Mouse (Mus musculus): Measurements from ENCODE around the gene Mgat5. TPM values are rescaled to one million over a fixed set of nuclear protein-coding genes. Genes with fewer than 3 reads are reported as not detected.

Mgat5 gene
- total RNA-seq, 2 experiments from 2014 or later: 0.79 to 1.5 TPM

DNA sequence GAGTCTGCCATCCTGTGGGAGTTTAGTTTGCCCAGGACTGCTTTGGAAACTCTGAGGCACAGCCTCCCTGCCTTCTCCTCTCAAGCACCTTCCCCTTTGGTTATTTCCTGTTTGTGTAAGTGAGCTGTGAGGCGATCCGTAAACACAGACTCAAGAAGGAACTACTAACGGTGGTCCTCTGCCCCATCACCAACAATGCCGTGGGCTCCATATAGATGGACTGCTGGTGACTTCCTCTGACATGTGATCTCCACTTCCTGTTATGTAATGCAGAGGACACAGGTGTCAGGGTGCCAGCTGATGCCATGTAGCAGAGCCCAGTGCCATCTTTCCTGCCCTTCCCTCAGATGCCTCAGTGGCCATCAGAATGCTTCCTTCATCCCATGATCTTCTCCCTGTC, 265.4 kb downstream of the Mgat5 start:
- no peak overlapping the region for H3K4me3 ChIP-seq
- DNase-seq: no peak
- H3K27ac ChIP-seq: no peak overlapping the region
- intact Hi-C loops (cut with DNase I): no loop called here
- no peak for TF ChIP-seq CTCF (IDR thresholded peaks at IDR 0.05)

DNA sequence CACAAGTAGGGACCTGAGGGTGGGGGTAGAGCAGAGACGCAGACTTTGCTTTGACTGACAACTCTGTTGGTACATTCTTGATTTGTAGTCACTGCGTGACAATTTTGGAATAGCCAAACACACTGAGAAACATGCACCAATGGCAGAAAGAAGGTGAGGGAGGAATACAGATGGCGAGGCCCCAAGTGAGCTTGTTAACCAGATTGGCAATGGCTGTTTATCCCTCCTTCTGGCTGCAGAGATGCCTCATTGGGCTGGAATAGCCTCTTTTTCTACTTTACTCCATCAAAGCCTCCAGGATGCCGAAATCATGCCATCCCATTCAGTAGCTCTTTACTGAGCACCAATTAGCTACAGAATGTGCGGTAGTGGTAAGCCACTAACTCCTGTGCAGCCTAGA, 270.9 kb downstream of the Mgat5 start:
- H3K27ac ChIP-seq: no peak overlapping the region
- no peak for DNase-seq
- intact Hi-C loops (cut with DNase I): no loop called here
- no peak overlapping the region for H3K4me3 ChIP-seq
- no peak for TF ChIP-seq CTCF (IDR thresholded peaks at IDR 0.05)

DNA sequence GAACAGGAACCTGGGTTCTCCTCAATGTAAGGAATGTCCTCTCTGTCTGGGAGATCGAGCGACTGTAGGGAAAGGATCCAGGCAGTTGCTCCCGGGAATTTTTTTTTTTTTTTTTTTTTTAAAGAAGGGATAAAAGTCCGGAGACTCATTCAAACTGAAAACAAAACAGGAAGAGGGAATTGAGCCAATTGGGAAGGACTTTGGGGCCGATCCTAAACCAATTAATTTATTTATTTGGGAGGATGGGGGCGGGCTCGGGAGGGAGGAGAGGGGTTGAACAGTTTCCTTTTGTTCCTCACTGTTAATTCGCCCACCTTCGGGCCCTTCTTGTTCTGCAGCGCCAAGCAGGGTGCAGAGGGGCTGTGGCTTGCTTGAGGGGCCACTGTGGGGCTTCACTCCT, 278.1 kb downstream of the Mgat5 start:
- no peak for DNase-seq
- no peak overlapping the region for H3K4me3 ChIP-seq
- no peak for TF ChIP-seq CTCF (IDR thresholded peaks at IDR 0.05)
- no peak overlapping the region for H3K27ac ChIP-seq
- intact Hi-C loops (cut with DNase I): no loop called here

DNA sequence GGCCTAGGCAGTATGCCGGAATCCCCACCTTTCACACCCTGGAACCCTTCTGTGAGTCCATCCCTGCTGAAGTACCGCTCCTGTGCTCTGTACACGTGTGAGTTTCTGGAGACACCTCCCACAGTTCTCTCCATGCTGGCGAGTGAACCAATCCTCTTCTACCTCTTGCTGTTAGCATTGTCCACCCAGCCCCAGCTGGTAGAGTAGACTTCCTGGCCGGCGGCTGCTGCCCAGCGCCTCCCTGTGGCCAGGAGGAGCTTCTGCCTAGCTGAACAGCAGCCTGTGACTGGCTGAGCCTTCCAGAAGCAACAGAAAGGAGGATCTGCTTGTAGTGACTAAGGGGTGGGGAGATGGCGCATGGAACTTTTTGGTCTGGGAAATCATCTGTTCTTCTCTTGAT, 279.4 kb downstream of the Mgat5 start:
- H3K4me3 ChIP-seq: no peak overlapping the region
- intact Hi-C loops (cut with DNase I): no loop called here
- H3K27ac ChIP-seq: no peak overlapping the region
- peak; percentile 26; the same call in 1 of the 2 replicates for TF ChIP-seq CTCF (IDR thresholded peaks at IDR 0.05)
- DNase-seq: peak; percentile 24

DNA sequence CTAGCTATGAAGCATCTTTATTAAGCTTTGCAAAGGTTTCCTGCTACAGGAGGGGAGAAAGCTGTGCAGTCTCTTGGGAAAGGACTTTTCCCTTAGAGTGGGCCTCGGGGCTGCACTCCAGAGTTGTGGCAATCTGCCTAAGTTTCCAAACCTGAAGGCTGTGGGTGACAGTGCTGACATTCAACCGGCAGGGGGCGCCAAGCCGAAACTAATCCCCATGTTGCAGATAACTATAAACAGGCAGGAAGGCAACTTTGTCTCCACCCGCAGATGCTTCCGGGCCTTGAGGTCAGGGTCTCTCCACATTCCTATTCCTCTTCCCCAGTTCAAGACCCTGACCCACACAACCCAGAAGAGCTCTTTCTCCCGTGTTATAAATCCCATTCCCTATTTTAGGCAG, 280.0 kb downstream of the Mgat5 start:
- H3K4me3 ChIP-seq: no peak overlapping the region
- peak; percentile 45 for DNase-seq
- H3K27ac ChIP-seq: no peak overlapping the region
- TF ChIP-seq CTCF (IDR thresholded peaks at IDR 0.05): peak; percentile 61
- intact Hi-C loops (cut with DNase I): no loop called here

DNA sequence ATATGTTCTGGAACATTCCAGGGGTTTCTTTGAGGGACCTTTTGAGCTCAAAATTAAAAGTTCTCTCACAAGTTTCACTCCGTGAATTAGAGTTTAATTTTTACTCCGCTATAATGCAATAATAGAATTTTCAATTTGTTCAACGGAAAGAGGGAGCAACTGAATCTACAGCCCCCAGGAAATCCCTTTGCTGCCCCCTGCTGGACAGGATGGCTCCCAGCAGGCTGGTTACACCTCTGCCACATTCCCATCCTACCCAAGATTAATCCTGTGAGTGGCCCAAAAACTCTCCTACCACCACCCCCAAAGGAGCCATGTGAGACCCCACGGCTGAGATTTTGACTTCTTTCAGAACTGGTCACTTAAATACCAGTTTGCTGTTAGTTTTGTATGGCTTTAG, 282.3 kb downstream of the Mgat5 start:
- H3K4me3 ChIP-seq: no peak overlapping the region
- TF ChIP-seq CTCF (IDR thresholded peaks at IDR 0.05): peak; percentile 68
- peak; percentile 50 for DNase-seq
- H3K27ac ChIP-seq: no peak overlapping the region
- intact Hi-C loops (cut with DNase I): no loop called here

DNA sequence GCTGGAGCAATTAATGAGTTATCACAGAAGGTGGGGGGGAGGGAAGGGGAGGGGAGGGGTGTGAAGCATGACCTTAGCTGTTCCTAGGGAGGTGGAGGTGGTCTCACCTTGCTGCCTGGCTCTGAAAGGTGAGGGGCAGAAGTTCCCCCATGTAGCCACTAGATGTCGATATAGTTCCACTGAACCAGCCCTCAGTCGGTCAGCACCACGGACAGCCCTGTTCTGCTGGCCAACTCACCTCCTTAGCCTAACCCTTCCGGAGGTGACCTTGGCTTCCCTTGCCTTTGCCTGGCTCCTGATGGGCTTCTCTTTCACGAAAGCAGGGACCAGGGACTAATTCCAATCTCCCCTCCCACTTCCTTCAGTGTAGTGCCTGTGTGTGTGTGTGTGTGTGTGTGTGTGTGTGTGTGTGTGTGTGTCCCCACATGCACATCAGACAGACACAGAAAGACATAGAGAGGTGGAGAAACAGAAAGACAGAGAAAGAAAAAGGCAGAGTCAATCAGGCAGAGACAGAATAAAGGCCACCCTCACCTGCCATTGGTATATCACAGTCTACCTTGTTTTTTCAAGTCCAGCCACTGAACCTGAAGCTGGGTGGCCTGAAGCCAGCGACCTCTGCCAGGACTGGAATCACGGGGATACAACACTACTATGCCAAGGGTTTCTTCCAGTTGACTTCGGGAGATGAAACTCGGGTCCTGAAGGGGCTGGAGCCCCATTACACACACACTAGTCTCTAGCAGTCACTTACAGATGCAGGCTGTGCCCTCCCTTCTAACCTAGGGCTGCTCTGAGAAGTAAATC, 292.1 kb downstream of the Mgat5 start:
- DNase-seq: peak; percentile 58
- H3K4me3 ChIP-seq: no peak overlapping the region
- intact Hi-C loops (cut with DNase I): loop anchor here (5.0 kb wide), 1 partner anchor 180 kb away; the partner anchor contains the start of gene Tmem163
- no peak overlapping the region for H3K27ac ChIP-seq
- TF ChIP-seq CTCF (IDR thresholded peaks at IDR 0.05): peak; percentile 94

DNA sequence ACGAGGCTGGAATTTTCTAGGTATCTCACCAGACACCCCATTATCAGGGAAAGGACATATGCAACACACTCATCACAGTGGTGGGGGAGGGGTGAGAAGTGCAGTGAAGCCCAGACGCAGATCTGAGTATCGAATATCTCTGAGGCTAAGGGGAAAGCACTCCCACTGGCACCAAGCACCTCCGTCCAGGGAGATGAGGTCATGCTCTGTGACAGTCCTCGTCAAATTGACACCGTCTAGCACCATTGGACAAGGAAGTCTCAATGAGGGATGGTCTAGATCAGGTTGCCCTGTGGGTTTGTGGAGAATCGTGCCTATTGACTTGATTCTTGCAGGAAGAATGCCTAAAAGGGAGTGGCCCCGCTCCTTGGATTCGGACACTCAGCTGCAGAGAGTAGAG, 293.9 kb downstream of the Mgat5 start:
- Histone ChIP-seq H3K27ac (no peak overlapping the region), H3K4me3 (no peak overlapping the region)
- intact Hi-C loops (cut with DNase I): loop anchor here (5.0 kb wide), 1 partner anchor 179 kb away; the partner anchor contains the start of gene Tmem163

DNA sequence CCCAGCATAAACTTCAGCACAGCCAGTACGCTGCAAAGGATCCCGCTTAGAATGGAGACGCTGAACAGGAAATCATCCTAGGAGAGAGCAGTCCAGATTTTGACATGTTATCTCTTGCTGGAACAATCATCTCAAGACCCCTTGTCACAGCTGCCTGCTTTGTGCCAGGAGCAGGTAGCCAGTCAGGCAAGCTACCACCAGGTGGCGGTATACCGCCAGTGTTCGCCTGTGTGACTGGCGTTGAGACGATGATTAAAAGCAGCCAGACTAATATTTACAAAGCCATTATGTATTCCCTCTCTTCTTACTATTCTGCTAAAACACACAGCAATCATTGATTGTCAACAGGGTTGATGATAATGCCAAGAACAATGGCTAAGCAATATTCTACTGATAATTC, 295.4 kb downstream of the Mgat5 start:
- peak; percentile 94; the same call in 1 of the 2 replicates for TF ChIP-seq CTCF (IDR thresholded peaks at IDR 0.05)
- no peak overlapping the region for H3K4me3 ChIP-seq
- peak; percentile 67 for DNase-seq
- intact Hi-C loops (cut with DNase I): loop anchor here (5.0 kb wide), 1 partner anchor 267 kb away; no protein-coding TSS in a partner anchor
- no peak overlapping the region for H3K27ac ChIP-seq

More for the DNA sequence above, 293.9 kb downstream of the Mgat5 start:
- no peak for TF ChIP-seq CTCF (IDR thresholded peaks at IDR 0.05)
- no peak for DNase-seq

DNA sequence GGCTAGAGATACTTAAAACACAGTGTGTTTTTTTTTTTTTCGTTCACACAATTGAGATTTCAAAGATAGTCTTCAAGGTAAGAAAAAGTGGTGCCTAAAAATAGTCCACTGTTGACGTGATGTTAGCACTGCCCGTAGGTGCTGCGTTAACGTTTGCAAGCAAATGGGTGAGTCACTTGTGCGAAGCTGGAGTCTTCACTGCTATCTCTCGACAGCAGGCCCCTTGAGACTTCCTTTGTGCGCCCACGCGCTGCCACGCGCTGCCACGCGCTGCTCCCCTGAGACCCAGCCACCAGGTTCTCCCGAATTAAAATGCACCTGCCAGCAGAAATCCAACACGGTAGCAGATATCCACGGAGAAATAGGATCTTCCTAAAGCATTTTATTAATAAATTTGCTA, 295.9 kb downstream of the Mgat5 start:
- TF ChIP-seq CTCF (IDR thresholded peaks at IDR 0.05): no peak
- DNase-seq: no peak
- H3K27ac ChIP-seq: no peak overlapping the region
- no peak overlapping the region for H3K4me3 ChIP-seq
- intact Hi-C loops (cut with DNase I): loop anchor here (5.0 kb wide), 1 partner anchor 267 kb away; no protein-coding TSS in a partner anchor

DNA sequence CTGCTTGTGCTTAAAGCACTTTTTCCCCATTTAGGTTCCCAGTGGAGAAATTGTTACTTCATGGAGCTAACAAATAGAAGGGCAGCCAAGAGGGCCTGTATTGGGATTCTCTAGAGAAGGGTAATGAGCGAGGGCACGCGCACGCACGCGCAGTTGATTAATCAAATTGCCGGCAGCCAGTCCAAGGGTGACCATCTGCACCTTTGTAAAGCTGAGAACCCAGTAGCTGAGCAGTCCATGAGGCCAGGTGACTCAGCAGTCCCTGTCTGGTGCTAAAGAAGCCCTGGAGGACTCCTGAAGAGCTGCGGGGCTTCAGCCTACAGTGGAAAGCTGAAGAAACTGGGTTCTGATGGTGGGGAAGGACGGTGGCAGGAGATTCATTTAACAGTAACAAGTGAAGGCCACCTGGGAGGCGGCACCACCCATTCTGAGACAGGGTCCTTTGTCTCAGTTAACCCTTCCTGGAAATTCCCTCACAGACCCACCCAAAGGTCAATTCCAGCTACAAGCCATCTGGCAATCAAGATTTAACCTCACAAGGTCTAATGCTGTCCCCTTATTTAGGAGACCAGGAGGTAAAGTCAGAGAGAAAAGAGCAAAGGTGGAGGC, 302.3 kb downstream of the Mgat5 start:
- Histone ChIP-seq H3K4me3 (no peak overlapping the region), H3K27ac (no peak overlapping the region)
- no peak for TF ChIP-seq CTCF (IDR thresholded peaks at IDR 0.05)
- no peak for DNase-seq
- intact Hi-C loops (cut with DNase I): no loop called here

DNA sequence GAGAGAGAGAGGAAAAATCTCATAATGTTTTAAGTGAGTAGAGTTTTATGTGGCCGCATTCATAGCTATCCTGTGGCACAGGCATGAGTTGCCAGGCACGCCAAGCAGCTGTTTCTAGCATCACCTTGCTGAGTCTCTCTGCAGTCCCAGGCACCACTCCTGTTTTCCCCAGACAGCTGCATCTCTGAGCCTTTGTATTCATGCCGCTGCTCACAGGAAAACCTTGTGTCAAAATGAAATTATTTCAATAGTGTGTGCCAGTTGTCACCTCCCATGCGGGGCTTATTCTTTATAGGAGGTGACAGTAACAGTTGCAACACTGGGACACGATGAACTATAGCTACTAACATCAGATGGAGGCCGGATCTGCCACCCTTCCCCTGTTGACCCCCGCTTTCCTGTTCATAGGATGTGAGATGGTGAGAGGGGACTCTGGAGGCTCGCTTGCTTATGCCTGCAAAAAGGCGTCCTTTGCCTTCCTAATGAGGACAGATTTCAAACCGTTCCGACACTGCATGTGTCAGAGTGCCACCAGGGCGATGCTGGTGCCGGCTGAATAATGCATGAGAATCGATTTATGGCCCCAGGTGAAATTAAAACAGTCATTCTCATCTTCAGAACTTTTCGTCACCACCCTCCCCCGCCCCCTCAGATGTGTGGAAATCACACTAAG, 303.4 kb downstream of the Mgat5 start:
- DNase-seq: no peak
- TF ChIP-seq CTCF (IDR thresholded peaks at IDR 0.05): no peak
- Histone ChIP-seq H3K4me3 (no peak overlapping the region), H3K27ac (no peak overlapping the region)
- intact Hi-C loops (cut with DNase I): no loop called here

DNA sequence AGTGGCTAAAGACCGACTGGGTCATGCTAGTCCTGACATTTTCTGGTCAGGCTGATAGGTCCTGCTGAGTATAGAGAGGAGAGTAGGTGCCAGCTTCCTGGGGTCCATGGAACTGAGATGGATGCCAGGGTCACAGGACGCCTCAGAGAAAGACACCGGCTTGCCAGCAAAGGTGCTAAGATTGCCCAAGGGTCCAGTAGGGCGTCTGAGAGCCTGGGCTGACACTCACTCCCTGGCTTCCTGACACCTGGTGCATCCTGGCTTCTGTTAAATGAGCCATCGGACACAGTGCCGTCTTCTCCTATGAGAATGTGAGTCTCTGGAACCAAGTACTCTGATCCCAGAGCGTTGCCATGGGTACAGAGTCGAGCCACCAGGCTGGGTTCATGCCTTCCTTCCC, 304.1 kb downstream of the Mgat5 start:
- TF ChIP-seq CTCF (IDR thresholded peaks at IDR 0.05): no peak
- Histone ChIP-seq H3K27ac (no peak overlapping the region), H3K4me3 (no peak overlapping the region)
- intact Hi-C loops (cut with DNase I): no loop called here
- no peak for DNase-seq
